Mouse (Mus musculus) cerebellum, postnatal 14 days (tissue): ENCODE data around the gene B430306N03Rik.

Source experiments
- DNase-seq, 2 experiments: peaks; one replicate each; pipeline ENCODE4 v3.0.0; 2021; ENCODE audit warnings: mixed read lengths in 2 of 2

The B430306N03Rik gene

DNA sequence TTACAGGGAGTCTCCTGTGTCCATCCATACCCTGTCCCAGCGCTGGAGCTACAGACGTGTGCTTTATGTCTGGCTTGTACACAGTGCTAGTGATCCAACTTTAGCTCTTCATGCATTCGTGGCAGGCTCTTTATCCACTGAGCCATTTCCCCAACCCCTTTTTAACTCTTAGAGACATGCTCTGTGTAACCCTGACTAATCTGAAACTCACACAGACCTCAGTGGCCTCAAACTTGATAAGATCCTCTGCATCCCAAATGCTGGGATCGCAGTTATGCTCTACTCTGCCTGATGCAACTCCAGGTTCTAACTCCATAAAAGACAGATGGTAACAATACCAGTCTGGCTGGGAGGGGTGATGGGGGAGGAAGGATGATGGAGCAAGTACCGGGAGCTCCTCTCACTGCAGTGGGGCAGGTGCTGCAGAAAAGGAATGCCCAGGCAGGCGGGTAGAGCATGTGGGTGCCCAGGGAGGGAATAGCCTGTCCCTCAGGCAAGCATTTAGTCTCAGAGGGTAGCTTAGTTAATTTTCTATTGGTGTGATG lies 47.6 kb downstream of the B430306N03Rik start:
- DNase-seq = no peak

- DNase-seq = no peak
Observed at GRCm38 (mm10) chr17:48365511-48366155, 49.7 kb downstream of the B430306N03Rik start.

- no peak for DNase-seq
Observed at GRCm38 (mm10) chr17:48366806-48367205, 50.9 kb downstream of the B430306N03Rik start.

DNA sequence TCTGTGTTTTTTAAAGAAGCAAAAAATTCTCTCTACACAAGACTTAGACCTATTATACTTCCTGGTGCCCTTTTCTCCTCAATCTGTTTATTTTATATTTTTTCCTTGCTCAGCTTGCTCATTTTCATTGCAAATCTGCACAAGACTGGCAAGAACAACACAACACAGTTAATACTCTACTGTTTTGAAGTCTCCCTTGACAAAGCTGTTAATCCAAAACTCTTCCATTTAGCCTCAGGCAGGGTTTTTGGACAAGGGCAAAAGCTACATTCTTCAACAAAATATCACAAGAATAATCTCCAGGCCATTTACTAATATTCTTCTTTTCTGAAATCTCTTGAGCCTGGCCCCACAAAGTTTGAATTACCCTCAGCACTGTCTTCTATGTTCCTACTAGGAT lies 55.7 kb downstream of the B430306N03Rik start:
- DNase-seq = no peak

DNA sequence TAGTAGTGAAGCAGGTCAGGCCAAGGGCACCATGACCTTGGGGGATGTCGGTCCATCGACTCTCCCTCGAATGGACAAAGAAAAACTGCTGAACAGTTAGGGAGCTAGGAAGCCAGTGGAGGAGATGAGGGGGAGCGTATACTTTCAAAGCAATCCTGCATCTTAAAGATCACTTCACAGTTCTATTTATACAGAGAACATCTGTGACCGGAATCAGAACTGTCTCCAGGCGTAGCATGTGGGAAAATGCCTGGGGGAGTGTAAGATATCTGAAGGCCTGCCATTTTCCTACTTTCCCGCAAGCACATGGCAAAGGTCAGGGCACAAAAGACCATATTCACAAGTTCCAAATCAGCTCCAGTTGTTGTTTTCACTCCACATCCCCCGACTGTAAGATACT lies 57.0 kb downstream of the B430306N03Rik start:
- DNase-seq = no peak

DNA sequence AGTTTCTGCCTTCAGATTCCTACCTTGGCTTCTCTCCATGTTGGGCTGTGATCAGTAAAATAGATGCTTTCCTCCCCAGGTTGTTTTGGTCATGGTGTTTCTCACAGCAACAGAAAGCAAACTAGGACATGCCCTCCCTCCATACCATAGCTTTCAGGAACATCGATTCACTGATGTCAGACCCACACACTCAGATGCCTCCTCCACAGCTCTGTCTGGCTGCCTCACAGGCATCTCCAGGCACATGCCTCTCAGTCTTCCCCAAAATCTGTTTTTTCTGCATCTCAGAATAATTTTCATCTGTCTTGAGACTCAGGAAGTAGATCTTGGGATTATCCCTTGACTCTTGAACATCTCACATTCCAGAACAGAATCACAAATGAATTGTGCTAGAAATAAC lies 60.2 kb downstream of the B430306N03Rik start:
- no peak for DNase-seq
